Mouse (Mus musculus) heart, postnatal 4 days (tissue): ENCODE results near the gene Gm9903. TPM values are rescaled to one million over a fixed set of nuclear protein-coding genes. Genes with fewer than 3 reads are reported as not detected.

Experiments used
- DNase-seq: peaks from one replicate; pipeline ENCODE4 v3.0.0; 2021
- total RNA-seq, 2 experiments: library from RNA; stranded (reverse); gene quantifications; 2 replicates each; pipeline ENCODE4 v1.2.3; 2021

Gm9903 gene
- total RNA-seq, 2 experiments from 2014 or later, result 1.2 to 1.5 TPM

GRCm38 (mm10) chr5:33651017-33651416 lies 21.3 kb downstream of the Gm9903 start:
- no peak for DNase-seq

GRCm38 (mm10) chr5:33651541-33651920 lies 21.8 kb downstream of the Gm9903 start:
- DNase-seq, result no peak

- DNase-seq, result peak; percentile 97
Measured at GRCm38 (mm10) chr5:33651921-33652782, 22.4 kb downstream of the Gm9903 start, which contains the start of gene Slbp. Slbp (minus strand) TSS chr5:33652574.

GRCm38 (mm10) chr5:33652783-33653173 lies 23.1 kb downstream of the Gm9903 start:
- DNase-seq, result no peak

- no peak for DNase-seq
Measured at GRCm38 (mm10) chr5:33654424-33654823, 24.7 kb downstream of the Gm9903 start.

- no peak for DNase-seq
Measured at GRCm38 (mm10) chr5:33655251-33655840, 25.6 kb downstream of the Gm9903 start.

GRCm38 (mm10) chr5:33656739-33657138 lies 27.0 kb downstream of the Gm9903 start:
- DNase-seq, result no peak

GRCm38 (mm10) chr5:33657251-33657786 lies 27.6 kb downstream of the Gm9903 start:
- no peak for DNase-seq

- DNase-seq, result peak; percentile 97
Measured at GRCm38 (mm10) chr5:33657787-33658663, 28.3 kb downstream of the Gm9903 start, which contains the start of the genes Tacc3 and Tmem129. Tacc3 (plus strand) TSS chr5:33658128. Tmem129 (minus strand) TSS chr5:33658416.

GRCm38 (mm10) chr5:33658664-33659050 lies 28.9 kb downstream of the Gm9903 start:
- no peak for DNase-seq

- peak; percentile 49 for DNase-seq
Measured at GRCm38 (mm10) chr5:33668223-33668622, 38.5 kb downstream of the Gm9903 start.

- no peak for DNase-seq
Measured at GRCm38 (mm10) chr5:33671659-33672058, 41.9 kb downstream of the Gm9903 start.

- DNase-seq, result no peak
Measured at GRCm38 (mm10) chr5:33674439-33674838, 44.7 kb downstream of the Gm9903 start.

- DNase-seq, result peak; percentile 61
Measured at GRCm38 (mm10) chr5:33675964-33676363, 46.2 kb downstream of the Gm9903 start.

GRCm38 (mm10) chr5:33678244-33678643 lies 48.5 kb downstream of the Gm9903 start:
- DNase-seq, result no peak

- DNase-seq, result no peak
Measured at GRCm38 (mm10) chr5:33681044-33681443, 51.3 kb downstream of the Gm9903 start.

Other genes with a start within 250 kb of the Gm9903 start
- gene Nkx1-1, start 195.9 kb upstream of the Gm9903 start, total RNA-seq, result not detected
- 10 to 100 TPM; 27.3 to 31.4 TPM for gene Fam53a, start 290 bp upstream of the Gm9903 start, total RNA-seq
- gene Slbp, start 22.6 kb downstream of the Gm9903 start, total RNA-seq, result 10 to 100 TPM; 33.4 to 41.5 TPM
- gene Tacc3, start 28.2 kb downstream of the Gm9903 start, total RNA-seq, result 10 to 100 TPM; 53.3 to 56.9 TPM
- 10 to 100 TPM; 16.0 to 19.2 TPM for gene Tmem129, start 28.5 kb downstream of the Gm9903 start, total RNA-seq
- gene Fgfr3, start 91.7 kb downstream of the Gm9903 start, total RNA-seq, result 10 to 100 TPM in 1 of 2 experiments, 1 to 10 TPM in 1; 8.6 to 10.5 TPM
- 100 to 1,000 TPM; 101 to 103 TPM for gene Letm1, start 152.9 kb downstream of the Gm9903 start, total RNA-seq
- 100 to 1,000 TPM in 1 of 2 experiments, 10 to 100 TPM in 1; 96.1 to 104 TPM for gene Nsd2, start 190.8 kb downstream of the Gm9903 start, total RNA-seq